Mouse (Mus musculus) cerebellum, adult 2 months (tissue): ENCODE results near the gene Hes5.

Source experiments
- CTCF ChIP-seq: fragments of 200-500 bp; IDR thresholded peaks from 2 replicates; pipeline ENCODE4 v1.5.1; 2011; ENCODE audit warnings: low read depth, mild to moderate bottlenecking, control low read depth, low read length, moderate library complexity, borderline replicate concordance; ENCODE audit not compliant: insufficient read depth
- POLR2A ChIP-seq: fragments of 200-500 bp; IDR thresholded peaks from 2 replicates; pipeline ENCODE4 v1.6.1; 2011; ENCODE audit warnings: low read length, control low read depth, borderline replicate concordance; ENCODE audit not compliant: insufficient read depth

GRCm38 (mm10) chr4:155009216-155009615 lies 48.5 kb downstream of the Hes5 start:
- TF ChIP-seq POLR2A (no peak), CTCF (no peak)
